Mouse (Mus musculus): ENCODE results near the gene Isyna1.

- TF ChIP-seq CTCF (IDR thresholded peaks at IDR 0.05; ENCODE audit: low read depth) (no peak), EP300 (IDR thresholded peaks at IDR 0.05; ENCODE audit: low read depth) (no peak)
Observed at GRCm38 (mm10) chr8:70602139-70602811, 8.1 kb downstream of the Isyna1 start.

Data from liver, embryonic 14.5 days (tissue).